Mouse (Mus musculus): ENCODE data around the gene Eif4g3. TPM values are rescaled to one million over a fixed set of nuclear protein-coding genes. Genes with fewer than 3 reads are reported as not detected.

Eif4g3 gene
- polyA plus RNA-seq, 1 experiment from 2014 or later, result 43.3 TPM

- WGBS, result 90% methylated on average over 4 of the region's 4 CpGs
- peaks cover 82% of the 10 kb centered on the region for H3K36me3 ChIP-seq (ENCODE audit: control insufficient read depth, insufficient read depth, low read length)
- no peak overlapping the region for H3K4me3 ChIP-seq (ENCODE audit: low read depth, low read length)
- no peak overlapping the region for H3K4me2 ChIP-seq (replicated peaks; ENCODE audit: low read depth, low read length)
- no peaks in the 10 kb centered on the region for H3K27me3 ChIP-seq (ENCODE audit: control insufficient read depth, insufficient read depth, low read length)
- no peak overlapping the region for H3K9ac ChIP-seq (replicated peaks; ENCODE audit: low read depth, low read length)
- no peak overlapping the region for H3K27ac ChIP-seq (ENCODE audit: low read length)
- H3K9me3 ChIP-seq (ENCODE audit: control insufficient read depth, low read depth, low read length), result no peaks in the 10 kb centered on the region
- no peaks in the 10 kb centered on the region for H3K4me1 ChIP-seq (ENCODE audit: control insufficient read depth, insufficient read depth, low read length)
- ATAC-seq (ENCODE audit: insufficient number of reproducible peaks, insufficient read depth, low FRiP score, low read depth), result no peak
Observed at GRCm38 (mm10) chr4:138180719-138181118, 187.9 kb downstream of the Eif4g3 start.

DNA sequence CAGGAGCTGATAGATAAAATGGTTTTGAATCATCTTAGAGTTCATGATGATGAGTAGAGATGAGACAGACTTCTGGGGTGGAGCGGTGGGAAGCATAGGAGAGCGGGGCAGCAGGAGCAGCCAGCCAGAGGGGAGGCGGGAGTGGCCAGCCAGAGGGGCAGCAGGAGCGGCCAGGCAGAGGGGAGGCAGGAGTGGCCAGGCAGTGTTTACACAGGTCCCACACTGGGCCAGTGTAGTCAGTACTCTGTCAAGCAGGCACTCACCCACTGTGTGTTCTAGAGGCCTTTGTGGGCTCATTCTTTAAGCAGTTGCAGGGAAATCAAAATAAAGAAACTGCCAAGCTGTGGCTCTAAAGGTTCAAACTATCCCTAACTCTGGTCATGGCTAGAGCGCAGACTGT is 191.2 kb downstream of the Eif4g3 start:
- no peak overlapping the region for H3K4me2 ChIP-seq (replicated peaks; ENCODE audit: low read depth, low read length)
- 74% methylated on average over 5 of the region's 5 CpGs for WGBS
- H3K9ac ChIP-seq (replicated peaks; ENCODE audit: low read depth, low read length), result no peak overlapping the region
- no peak overlapping the region for H3K4me3 ChIP-seq (ENCODE audit: low read depth, low read length)
- peaks cover 71% of the 10 kb centered on the region for H3K36me3 ChIP-seq (ENCODE audit: control insufficient read depth, insufficient read depth, low read length)
- no peak overlapping the region for H3K27ac ChIP-seq (ENCODE audit: low read length)
- ATAC-seq (ENCODE audit: insufficient number of reproducible peaks, insufficient read depth, low FRiP score, low read depth), result no peak
- H3K27me3 ChIP-seq (ENCODE audit: control insufficient read depth, insufficient read depth, low read length), result no peaks in the 10 kb centered on the region
- no peaks in the 10 kb centered on the region for H3K9me3 ChIP-seq (ENCODE audit: control insufficient read depth, low read depth, low read length)
- no peaks in the 10 kb centered on the region for H3K4me1 ChIP-seq (ENCODE audit: control insufficient read depth, insufficient read depth, low read length)

DNA sequence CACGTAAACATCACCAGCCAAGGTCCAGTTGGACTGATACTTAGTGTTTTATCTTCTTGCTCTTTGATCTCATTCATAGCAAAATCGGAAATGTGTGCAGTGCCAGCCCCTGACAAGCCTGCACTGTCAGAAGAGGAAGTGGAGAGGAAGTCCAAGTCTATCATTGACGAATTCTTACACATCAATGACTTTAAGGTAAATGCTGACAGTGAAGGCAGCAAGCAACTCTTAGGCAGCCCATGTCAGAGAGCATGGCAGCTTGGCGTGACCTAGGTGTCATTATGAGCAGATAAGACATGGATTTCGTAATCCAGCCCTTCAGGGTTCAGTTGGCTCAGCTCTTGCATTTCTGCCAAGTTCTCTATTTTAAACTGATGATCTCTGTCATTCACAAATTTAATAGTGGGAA is 191.8 kb downstream of the Eif4g3 start:
- H3K36me3 ChIP-seq (ENCODE audit: control insufficient read depth, insufficient read depth, low read length), result peaks cover 71% of the 10 kb centered on the region
- H3K27ac ChIP-seq (ENCODE audit: low read length), result no peak overlapping the region
- H3K4me2 ChIP-seq (replicated peaks; ENCODE audit: low read depth, low read length), result no peak overlapping the region
- H3K4me1 ChIP-seq (ENCODE audit: control insufficient read depth, insufficient read depth, low read length), result no peaks in the 10 kb centered on the region
- ATAC-seq (ENCODE audit: insufficient number of reproducible peaks, insufficient read depth, low FRiP score, low read depth), result no peak
- no peaks in the 10 kb centered on the region for H3K27me3 ChIP-seq (ENCODE audit: control insufficient read depth, insufficient read depth, low read length)
- WGBS, result 74% methylated on average over 5 of the region's 5 CpGs
- no peak overlapping the region for H3K4me3 ChIP-seq (ENCODE audit: low read depth, low read length)
- H3K9me3 ChIP-seq (ENCODE audit: control insufficient read depth, low read depth, low read length), result no peaks in the 10 kb centered on the region
- no peak overlapping the region for H3K9ac ChIP-seq (replicated peaks; ENCODE audit: low read depth, low read length)

DNA sequence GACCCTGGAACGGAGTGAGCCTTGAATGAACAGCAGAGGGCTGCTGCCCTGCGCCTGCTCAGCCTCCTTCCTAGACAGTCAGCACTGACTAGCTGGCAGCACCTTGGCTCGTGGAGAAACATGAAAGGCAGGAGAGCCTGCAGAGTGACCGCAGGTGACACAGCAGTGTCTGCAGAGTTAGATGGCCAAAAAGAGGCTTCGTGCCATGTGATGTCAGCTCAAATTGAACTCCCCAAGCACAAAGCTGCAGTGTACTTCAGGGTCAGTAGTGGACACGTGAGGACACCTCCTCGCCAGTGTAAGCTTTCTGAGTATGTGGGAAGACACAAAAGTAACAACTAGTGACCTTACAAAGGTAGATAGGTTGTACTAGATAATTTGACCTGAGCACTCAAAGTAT is 193.1 kb downstream of the Eif4g3 start:
- Histone ChIP-seq H3K36me3 (ENCODE audit: control insufficient read depth, insufficient read depth, low read length) (peaks cover 64% of the 10 kb centered on the region), H3K4me3 (ENCODE audit: low read depth, low read length) (no peak overlapping the region), H3K9ac (replicated peaks; ENCODE audit: low read depth, low read length) (no peak overlapping the region)

DNA sequence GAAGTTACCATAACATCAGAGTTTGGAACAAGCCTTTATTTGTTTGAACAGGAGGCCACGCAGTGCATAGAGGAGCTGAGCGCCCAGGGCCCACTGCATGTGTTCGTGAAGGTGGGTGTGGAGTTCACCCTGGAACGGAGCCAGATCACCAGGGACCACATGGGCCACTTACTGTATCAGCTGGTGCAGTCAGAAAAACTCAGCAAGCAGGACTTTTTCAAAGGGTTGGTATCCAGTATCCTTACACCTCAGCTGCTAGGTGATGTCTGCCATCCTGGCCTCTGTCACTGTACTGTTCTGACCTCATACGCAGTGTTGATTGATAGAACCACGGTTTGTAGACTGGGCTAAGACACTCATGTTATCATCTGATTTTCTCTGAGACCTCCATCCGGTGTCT is 195.2 kb downstream of the Eif4g3 start:
- 85% methylated on average over 7 of the region's 7 CpGs for WGBS
- H3K9me3 ChIP-seq (ENCODE audit: control insufficient read depth, low read depth, low read length), result no peaks in the 10 kb centered on the region
- H3K36me3 ChIP-seq (ENCODE audit: control insufficient read depth, insufficient read depth, low read length), result peaks cover 70% of the 10 kb centered on the region
- H3K4me1 ChIP-seq (ENCODE audit: control insufficient read depth, insufficient read depth, low read length), result no peaks in the 10 kb centered on the region
- H3K4me3 ChIP-seq (ENCODE audit: low read depth, low read length), result no peak overlapping the region
- H3K27ac ChIP-seq (ENCODE audit: low read length), result no peak overlapping the region
- H3K27me3 ChIP-seq (ENCODE audit: control insufficient read depth, insufficient read depth, low read length), result no peaks in the 10 kb centered on the region
- ATAC-seq (ENCODE audit: insufficient number of reproducible peaks, insufficient read depth, low FRiP score, low read depth), result no peak
- H3K9ac ChIP-seq (replicated peaks; ENCODE audit: low read depth, low read length), result no peak overlapping the region
- no peak overlapping the region for H3K4me2 ChIP-seq (replicated peaks; ENCODE audit: low read depth, low read length)

More for the DNA sequence above, 193.1 kb downstream of the Eif4g3 start:
- Histone ChIP-seq H3K27me3 (ENCODE audit: control insufficient read depth, insufficient read depth, low read length) (no peaks in the 10 kb centered on the region), H3K27ac (ENCODE audit: low read length) (no peak overlapping the region), H3K4me2 (replicated peaks; ENCODE audit: low read depth, low read length) (no peak overlapping the region), H3K4me1 (ENCODE audit: control insufficient read depth, insufficient read depth, low read length) (no peaks in the 10 kb centered on the region), H3K9me3 (ENCODE audit: control insufficient read depth, low read depth, low read length) (no peaks in the 10 kb centered on the region)
- 91% methylated on average over 7 of the region's 7 CpGs for WGBS
- ATAC-seq (ENCODE audit: insufficient number of reproducible peaks, insufficient read depth, low FRiP score, low read depth), result no peak

- H3K4me1 ChIP-seq (ENCODE audit: control insufficient read depth, insufficient read depth, low read length), result no peaks in the 10 kb centered on the region
- H3K4me2 ChIP-seq (replicated peaks; ENCODE audit: low read depth, low read length), result no peak overlapping the region
- ATAC-seq (ENCODE audit: insufficient number of reproducible peaks, insufficient read depth, low FRiP score, low read depth), result no peak
- peaks cover 79% of the 10 kb centered on the region for H3K36me3 ChIP-seq (ENCODE audit: control insufficient read depth, insufficient read depth, low read length)
- H3K9me3 ChIP-seq (ENCODE audit: control insufficient read depth, low read depth, low read length), result no peaks in the 10 kb centered on the region
- no peak overlapping the region for H3K27ac ChIP-seq (ENCODE audit: low read length)
- H3K4me3 ChIP-seq (ENCODE audit: low read depth, low read length), result no peak overlapping the region
- no peaks in the 10 kb centered on the region for H3K27me3 ChIP-seq (ENCODE audit: control insufficient read depth, insufficient read depth, low read length)
- no peak overlapping the region for H3K9ac ChIP-seq (replicated peaks; ENCODE audit: low read depth, low read length)
- WGBS, result 89% methylated on average over 5 of the region's 5 CpGs
Observed at GRCm38 (mm10) chr4:138192561-138192960, 199.7 kb downstream of the Eif4g3 start.

GRCm38 (mm10) chr4:138200769-138201168 is 207.9 kb downstream of the Eif4g3 start:
- Histone ChIP-seq H3K4me3 (ENCODE audit: low read depth, low read length) (no peak overlapping the region), H3K9me3 (ENCODE audit: control insufficient read depth, low read depth, low read length) (no peaks in the 10 kb centered on the region), H3K36me3 (ENCODE audit: control insufficient read depth, insufficient read depth, low read length) (peaks cover 77% of the 10 kb centered on the region), H3K9ac (replicated peaks; ENCODE audit: low read depth, low read length) (no peak overlapping the region), H3K27me3 (ENCODE audit: control insufficient read depth, insufficient read depth, low read length) (no peaks in the 10 kb centered on the region), H3K4me2 (replicated peaks; ENCODE audit: low read depth, low read length) (no peak overlapping the region), H3K27ac (ENCODE audit: low read length) (no peak overlapping the region), H3K4me1 (ENCODE audit: control insufficient read depth, insufficient read depth, low read length) (no peaks in the 10 kb centered on the region)
- ATAC-seq (ENCODE audit: insufficient number of reproducible peaks, insufficient read depth, low FRiP score, low read depth), result no peak
- 86% methylated on average over 3 of the region's 3 CpGs for WGBS

- peaks cover 71% of the 10 kb centered on the region for H3K36me3 ChIP-seq (ENCODE audit: control insufficient read depth, insufficient read depth, low read length)
- no peak overlapping the region for H3K9ac ChIP-seq (replicated peaks; ENCODE audit: low read depth, low read length)
- H3K4me2 ChIP-seq (replicated peaks; ENCODE audit: low read depth, low read length), result no peak overlapping the region
- H3K9me3 ChIP-seq (ENCODE audit: control insufficient read depth, low read depth, low read length), result no peaks in the 10 kb centered on the region
- WGBS, result 61% methylated on average over 9 of the region's 9 CpGs
- no peak for ATAC-seq (ENCODE audit: insufficient number of reproducible peaks, insufficient read depth, low FRiP score, low read depth)
- no peak overlapping the region for H3K4me3 ChIP-seq (ENCODE audit: low read depth, low read length)
- no peaks in the 10 kb centered on the region for H3K27me3 ChIP-seq (ENCODE audit: control insufficient read depth, insufficient read depth, low read length)
- no peak overlapping the region for H3K27ac ChIP-seq (ENCODE audit: low read length)
- H3K4me1 ChIP-seq (ENCODE audit: control insufficient read depth, insufficient read depth, low read length), result no peaks in the 10 kb centered on the region
Observed at GRCm38 (mm10) chr4:138201696-138202095, 208.9 kb downstream of the Eif4g3 start.

DNA sequence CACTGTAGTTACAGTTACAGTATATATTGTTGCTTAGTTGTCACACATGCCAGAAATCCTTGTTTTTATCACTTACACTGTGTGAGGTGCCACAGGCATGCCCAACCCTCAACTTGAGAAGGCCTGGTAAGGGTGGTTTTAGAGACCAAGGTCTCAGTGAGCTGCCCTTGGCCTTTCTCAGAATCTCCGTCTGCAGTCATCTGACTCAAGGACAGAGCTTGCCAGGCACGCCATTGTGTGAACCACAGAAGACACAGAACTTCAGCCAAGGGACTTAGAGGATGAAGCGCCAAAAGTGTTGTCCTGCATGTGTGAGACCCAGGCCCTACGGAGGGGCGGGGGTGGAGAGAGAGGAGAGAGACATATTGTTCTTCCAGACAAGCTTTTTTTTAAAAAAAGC is 217.3 kb downstream of the Eif4g3 start:
- ATAC-seq (ENCODE audit: insufficient number of reproducible peaks, insufficient read depth, low FRiP score, low read depth), result no peak

More for the DNA sequence above, 217.3 kb downstream of the Eif4g3 start:
- H3K9ac ChIP-seq (replicated peaks; ENCODE audit: low read depth, low read length), result no peak overlapping the region
- no peak overlapping the region for H3K4me3 ChIP-seq (ENCODE audit: low read depth, low read length)
- no peak overlapping the region for H3K4me2 ChIP-seq (replicated peaks; ENCODE audit: low read depth, low read length)
- H3K4me1 ChIP-seq (ENCODE audit: control insufficient read depth, insufficient read depth, low read length), result peaks cover 4% of the 10 kb centered on the region; the same call in 1 of the 2 replicates
- H3K9me3 ChIP-seq (ENCODE audit: control insufficient read depth, low read depth, low read length), result no peaks in the 10 kb centered on the region
- 87% methylated on average over 5 of the region's 5 CpGs for WGBS
- H3K27ac ChIP-seq (ENCODE audit: low read length), result no peak overlapping the region
- H3K27me3 ChIP-seq (ENCODE audit: control insufficient read depth, insufficient read depth, low read length), result no peaks in the 10 kb centered on the region
- peaks cover 37% of the 10 kb centered on the region for H3K36me3 ChIP-seq (ENCODE audit: control insufficient read depth, insufficient read depth, low read length)
